Mouse (Mus musculus) CH12.LX (cell line): Measurements from ENCODE around the gene Plekha5. TPM values are rescaled to one million over a fixed set of nuclear protein-coding genes. Genes with fewer than 3 reads are reported as not detected.

Source experiments
- DNase-seq: peaks from one replicate; pipeline ENCODE4 v3.0.0-alpha.2; 2013; ENCODE audit errors: extremely low read depth
- H3K27ac ChIP-seq: 2 replicates; pipeline ENCODE4 v1.5.1; 2012; ENCODE audit warnings: low read depth, mild to moderate bottlenecking, control low read depth, moderate library complexity; ENCODE audit not compliant: insufficient read depth
- H3K27me3 ChIP-seq: replicated peaks from 2 replicates; pipeline ENCODE3; 2012; ENCODE audit warnings: inconsistent platforms
- H3K36me3 ChIP-seq, 2 experiments: replicated peaks in 1 of 2; 2 replicates each; pipeline versions ENCODE3 to v1.6.1; 2012; ENCODE audit warnings: inconsistent platforms in 1 of 2, low read length in 1 of 2, mild to moderate bottlenecking in 1 of 2, mixed read lengths in 1 of 2, moderate library complexity in 1 of 2; ENCODE audit not compliant: control insufficient read depth in 1 of 2, insufficient read depth in 1 of 2
- H3K4me1 ChIP-seq, 2 experiments: 2 replicates each; pipeline ENCODE4 v1.6.1; 2012; ENCODE audit warnings: inconsistent platforms in 1 of 2, moderate library complexity in 1 of 2; ENCODE audit not compliant: insufficient read depth in 2 of 2, control insufficient read depth in 1 of 2
- H3K4me2 ChIP-seq: 2 replicates; pipeline ENCODE4 v1.6.1; 2012; ENCODE audit warnings: low read depth, mild to moderate bottlenecking, control low read depth; ENCODE audit not compliant: poor library complexity, insufficient read depth, severe bottlenecking
- H3K4me3 ChIP-seq, 3 experiments: fragments of 150-350 bp in 1 of 3; sonication (generic) in 1 of 3; replicated peaks in 1 of 3; 2 replicates each; pipeline versions ENCODE3 to v1.5.1; 2011 to 2012; ENCODE audit warnings: low read depth in 2 of 3, low read length in 2 of 3, mild to moderate bottlenecking in 2 of 3, moderate library complexity in 2 of 3, control low read depth in 1 of 3, improper control_type of control experiment in 1 of 3, inconsistent platforms in 1 of 3, mixed read lengths in 1 of 3; ENCODE audit not compliant: poor library complexity in 1 of 3
- H3K79me2 ChIP-seq: replicated peaks from 2 replicates; pipeline ENCODE4 v1.6.1; 2012; ENCODE audit warnings: mild to moderate bottlenecking, moderate library complexity; ENCODE audit not compliant: control insufficient read depth, poor library complexity, insufficient read depth, severe bottlenecking; ENCODE audit errors: extremely low read depth
- H3K9ac ChIP-seq: 2 replicates; pipeline ENCODE4 v1.6.1; 2012; ENCODE audit warnings: low read depth, mild to moderate bottlenecking, control low read depth, moderate library complexity; ENCODE audit not compliant: insufficient read depth
- H3K9me3 ChIP-seq: replicated peaks from 2 replicates; pipeline ENCODE3; 2012; ENCODE audit warnings: low read length, inconsistent platforms, mixed read lengths
- CHD1 ChIP-seq: IDR thresholded peaks from 2 replicates; pipeline ENCODE4 v1.6.1; 2012; ENCODE audit warnings: low read depth, low read length, improper control_type of control experiment, inconsistent platforms
- CTCF ChIP-seq, 2 experiments: IDR thresholded peaks in 1 of 2; conservative IDR thresholded peaks in 1 of 2; 2 replicates each; pipeline ENCODE4 v1.5.1; 2011 to 2012; ENCODE audit warnings: low read depth in 2 of 2, low read length in 2 of 2, improper control_type of control experiment in 1 of 2, inconsistent platforms in 1 of 2, mild to moderate bottlenecking in 1 of 2, moderate library complexity in 1 of 2
- E2F4 ChIP-seq: IDR thresholded peaks from 2 replicates; pipeline ENCODE4 v1.6.1; 2011; ENCODE audit warnings: low read depth, low read length, improper control_type of control experiment; ENCODE audit not compliant: insufficient replicate concordance
- HCFC1 ChIP-seq: IDR thresholded peaks from 2 replicates; pipeline ENCODE4 v1.6.1; 2012; ENCODE audit warnings: low read depth, mild to moderate bottlenecking, inconsistent platforms, low read length, improper control_type of control experiment
- JUND ChIP-seq: conservative IDR thresholded peaks from 2 replicates; pipeline ENCODE4 v1.6.1; 2011; ENCODE audit warnings: low read depth, low read length, improper control_type of control experiment
- MEF2A ChIP-seq: IDR thresholded peaks from 2 replicates; pipeline ENCODE4 v1.6.1; 2014; ENCODE audit warnings: low read depth, mild to moderate bottlenecking, inconsistent platforms, low read length, improper control_type of control experiment, borderline replicate concordance
- MYC ChIP-seq: IDR thresholded peaks from 2 replicates; pipeline ENCODE4 v1.6.1; 2011; ENCODE audit warnings: low read depth, mild to moderate bottlenecking, improper control_type of control experiment, low read length
- NRF1 ChIP-seq: IDR thresholded peaks from 2 replicates; pipeline ENCODE4 v1.6.1; 2014; ENCODE audit warnings: low read depth, mild to moderate bottlenecking, inconsistent platforms, low read length, improper control_type of control experiment, moderate library complexity
- POLR2AphosphoS2 ChIP-seq: IDR thresholded peaks from 2 replicates; pipeline ENCODE4 v1.6.1; 2011; ENCODE audit warnings: low read depth, low read length, improper control_type of control experiment
- RAD21 ChIP-seq: IDR thresholded peaks from 2 replicates; pipeline ENCODE4 v1.6.1; 2011; ENCODE audit warnings: low read depth, mild to moderate bottlenecking, low read length, improper control_type of control experiment, moderate library complexity
- SIN3A ChIP-seq: IDR thresholded peaks from 2 replicates; pipeline ENCODE4 v1.6.1; 2012; ENCODE audit warnings: low read length, improper control_type of control experiment, inconsistent platforms
- UBTF ChIP-seq: IDR thresholded peaks from 2 replicates; pipeline ENCODE4 v1.6.1; 2012; ENCODE audit warnings: low read depth, mild to moderate bottlenecking, inconsistent platforms, low read length, improper control_type of control experiment, moderate library complexity
- ZKSCAN1 ChIP-seq: IDR thresholded peaks from 2 replicates; pipeline ENCODE4 v1.6.1; 2012; ENCODE audit warnings: low read depth, inconsistent platforms, low read length, improper control_type of control experiment, borderline replicate concordance
- dilution Hi-C: fragments of 300-500 bp; cut with MboI; formaldehyde crosslinking; loops from 2 replicates; pipeline ENCODE4 v1.14.3; 2020; ENCODE audit warnings: low sequenced_read_pairs; ENCODE audit not compliant: extremely low pct_unique_long_range_greater_than_20kb, extremely low pct_ligation_motif_present
- in situ Hi-C: fragments of 300-500 bp; cut with MboI; formaldehyde crosslinking; loops from 3 replicates; pipeline ENCODE4 v1.14.3; 2019; ENCODE audit warnings: low sequenced_read_pairs, low pct_ligation_motif_present, low pct_unique_long_range_greater_than_20kb, mixed read lengths
- polyA plus RNA-seq: library from polyadenylated mRNA; unstranded; fragments of >175 nt; gene quantifications from 2 replicates; pipeline ENCODE4 v1.2.1, GENCODE M21; 2012; ENCODE audit warnings: low read depth; ENCODE audit not compliant: insufficient read length
- total RNA-seq, 2 experiments: library from RNA; depleted of rRNA; stranded (reverse); fragments of 300-350 nt in 1 of 2; fragments of >200 nt in 1 of 2; gene quantifications; 2 replicates each; pipeline ENCODE4 v1.2.3; 2012 to 2014

Gene Plekha5
- total and polyA plus RNA-seq, 3 experiments, result 0.12 to 0.38 (median 0.27) TPM

DNA sequence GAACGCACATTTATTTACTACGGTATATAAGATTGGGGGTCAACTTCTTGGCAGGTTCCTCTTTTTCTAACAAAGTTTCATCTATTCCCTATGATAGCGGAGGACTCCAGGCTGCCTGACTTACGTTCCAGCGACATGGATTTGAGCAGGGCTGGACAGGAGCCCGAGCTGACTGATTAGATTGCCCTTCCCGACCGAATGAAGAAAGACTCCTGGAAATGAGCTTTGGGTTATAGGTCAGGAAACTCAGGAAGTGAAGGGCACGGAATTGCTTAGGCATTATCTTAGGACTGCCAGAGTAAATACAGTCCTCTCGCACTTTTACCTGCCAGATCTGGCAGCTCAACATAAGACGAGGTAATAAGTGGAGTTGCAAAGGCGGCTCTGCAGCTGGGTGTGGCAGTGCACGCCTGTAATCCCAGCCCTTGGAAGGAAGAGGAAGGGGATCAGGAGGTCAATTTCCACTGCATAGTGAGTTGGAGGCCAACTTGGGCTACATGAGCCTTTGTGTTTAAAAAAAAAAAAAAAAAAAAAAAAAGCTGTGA is 21.0 kb upstream of the Plekha5 start:
- H3K4me1 ChIP-seq, result no peaks in the 10 kb centered on the region
- no peak overlapping the region for H3K9ac ChIP-seq
- H3K36me3 ChIP-seq, result no peaks in the 10 kb centered on the region
- dilution Hi-C loops, result no loop called here
- in situ Hi-C loops, result no loop called here
- H3K4me3 ChIP-seq, result no peak overlapping the region
- DNase-seq, result no peak
- H3K27me3 ChIP-seq, result no peaks in the 10 kb centered on the region
- H3K9me3 ChIP-seq, result peaks cover 52% of the 10 kb centered on the region
- TF ChIP-seq POLR2AphosphoS2 (no peak), UBTF (no peak), RAD21 (no peak), E2F4 (no peak), SIN3A (no peak), JUND (no peak), HCFC1 (no peak), ZKSCAN1 (no peak), CHD1 (no peak), CTCF (conservative IDR thresholded peaks at IDR 0.05 in 1 of 2, IDR thresholded peaks at IDR 0.05 in 1 of 2; ENCODE audit: low read depth in 2 of 2, low read length in 2 of 2) (no peak), NRF1 (no peak)
- H3K27ac ChIP-seq, result no peak overlapping the region
- H3K4me2 ChIP-seq, result no peak overlapping the region
- H3K79me2 ChIP-seq, result no peaks in the 10 kb centered on the region

DNA sequence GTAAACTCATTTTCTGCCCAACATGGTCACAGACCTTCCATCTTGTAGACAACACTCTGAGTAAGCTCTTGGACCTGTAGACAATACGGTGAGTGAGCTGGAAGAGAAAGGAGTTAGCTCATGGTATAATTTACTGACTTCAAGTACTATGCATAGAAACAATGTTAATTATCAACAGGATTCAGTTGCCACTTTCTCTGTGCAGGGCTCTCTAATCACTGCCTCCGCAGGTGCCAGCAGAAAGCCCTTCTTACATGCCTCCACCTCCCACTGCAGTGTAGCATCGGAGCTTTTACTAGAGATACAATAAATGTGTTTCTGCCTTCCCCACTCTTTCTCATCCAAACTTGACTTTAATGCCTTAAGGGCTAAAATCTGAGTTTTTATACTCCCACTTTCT is 11.9 kb upstream of the Plekha5 start:
- Histone ChIP-seq H3K79me2 (no peaks in the 10 kb centered on the region), H3K27ac (no peak overlapping the region), H3K4me3 (no peak overlapping the region), H3K4me1 (no peaks in the 10 kb centered on the region), H3K9ac (no peak overlapping the region), H3K9me3 (peaks cover 49% of the 10 kb centered on the region), H3K27me3 (no peaks in the 10 kb centered on the region), H3K4me2 (no peak overlapping the region), H3K36me3 (no peaks in the 10 kb centered on the region)
- no peak for DNase-seq
- in situ Hi-C loops (no loop called here), dilution Hi-C loops (no loop called here)
- TF ChIP-seq MEF2A (no peak), MYC (no peak)
